Mouse (Mus musculus) brown adipose tissue, adult 24 weeks (tissue): ENCODE data around the gene Ccdc189. TPM values are rescaled to one million over a fixed set of nuclear protein-coding genes. Genes with fewer than 3 reads are reported as not detected.
"Not testable (repeated sequence)": the region's sequence is repeated elsewhere in the genome, so short reads cannot be mapped to it uniquely, and the experiment has no call there.

ENCODE experiments used
- H3K27ac ChIP-seq: fragments of 200-500 bp; replicated peaks from 2 replicates; pipeline ENCODE4 v1.5.1; 2012; ENCODE audit warnings: low read depth, mild to moderate bottlenecking, low read length
- H3K4me1 ChIP-seq: fragments of 200-500 bp; 2 replicates; pipeline ENCODE4 v1.6.1; 2012; ENCODE audit warnings: low read length, mixed read lengths; ENCODE audit not compliant: control insufficient read depth, insufficient read depth, insufficient read length
- H3K4me3 ChIP-seq: fragments of 200-500 bp; 2 replicates; pipeline ENCODE4 v1.5.1; 2012; ENCODE audit warnings: low read depth, mild to moderate bottlenecking, low read length, moderate library complexity; ENCODE audit not compliant: insufficient read depth
- polyA plus RNA-seq: library from polyadenylated mRNA; stranded (reverse); fragments of >200 nt; gene quantifications from 2 replicates; pipeline ENCODE4 v1.2.4, GENCODE M21; 2012; ENCODE audit not compliant: missing spikeins, insufficient read depth, insufficient read length

Gene Ccdc189
- 4.5 and 6.0 TPM in 2 replicates for polyA plus RNA-seq

- Histone ChIP-seq H3K27ac (peak within 1 kb of the TSS; percentile 65), H3K4me1 (peaks cover 7% of the 10 kb centered on the region; the same call in 1 of the 2 replicates), H3K4me3 (peak within 1 kb of the TSS; percentile 80)
Measured at GRCm38 (mm10) chr7:127588011-127588871, at the start of gene Ccdc189, which contains the start of gene Rnf40. Ccdc189 (minus strand) TSS chr7:127588595. Rnf40 (plus strand) TSS chr7:127588767.

GRCm38 (mm10) chr7:127636963-127637362, 48.6 kb upstream of the Ccdc189 start:
- Histone ChIP-seq H3K4me1 (peaks cover 7% of the 10 kb centered on the region), H3K4me3 (peak overlapping the region; percentile 77), H3K27ac (no peak overlapping the region)

GRCm38 (mm10) chr7:127631416-127631815, 43.0 kb upstream of the Ccdc189 start:
- no peaks in the 10 kb centered on the region for H3K4me1 ChIP-seq
- no peak overlapping the region for H3K27ac ChIP-seq
- no peak overlapping the region for H3K4me3 ChIP-seq

GRCm38 (mm10) chr7:127628646-127629045, 40.3 kb upstream of the Ccdc189 start:
- Histone ChIP-seq H3K27ac (no peak overlapping the region), H3K4me3 (no peak overlapping the region)

GRCm38 (mm10) chr7:127626471-127626870, 38.1 kb upstream of the Ccdc189 start:
- H3K27ac ChIP-seq, result no peak overlapping the region
- no peak overlapping the region for H3K4me3 ChIP-seq
- H3K4me1 ChIP-seq, result no peaks in the 10 kb centered on the region

More at GRCm38 (mm10) chr7:127628646-127629045, 40.3 kb upstream of the Ccdc189 start:
- no peaks in the 10 kb centered on the region for H3K4me1 ChIP-seq

GRCm38 (mm10) chr7:127626039-127626438, 37.6 kb upstream of the Ccdc189 start:
- H3K4me3 ChIP-seq, result no peak overlapping the region
- no peak overlapping the region for H3K27ac ChIP-seq
- H3K4me1 ChIP-seq, result no peaks in the 10 kb centered on the region

- not testable (repeated sequence) for H3K4me1 ChIP-seq, H3K27ac ChIP-seq, H3K4me3 ChIP-seq
Measured at GRCm38 (mm10) chr7:127618402-127618801, 30.0 kb upstream of the Ccdc189 start.

- Histone ChIP-seq H3K27ac (no peak overlapping the region), H3K4me3 (no peak overlapping the region), H3K4me1 (peaks cover 7% of the 10 kb centered on the region; the same call in 1 of the 2 replicates)
Measured at GRCm38 (mm10) chr7:127617962-127618361, 29.6 kb upstream of the Ccdc189 start.

GRCm38 (mm10) chr7:127616881-127617280, 28.5 kb upstream of the Ccdc189 start:
- Histone ChIP-seq H3K4me3 (no peak overlapping the region), H3K27ac (no peak overlapping the region), H3K4me1 (peaks cover 7% of the 10 kb centered on the region; the same call in 1 of the 2 replicates)

- peaks cover 7% of the 10 kb centered on the region; the same call in 1 of the 2 replicates for H3K4me1 ChIP-seq
- no peak overlapping the region for H3K27ac ChIP-seq
- H3K4me3 ChIP-seq, result no peak overlapping the region; the same call in 1 of the 2 replicates
Measured at GRCm38 (mm10) chr7:127616336-127616735, 27.9 kb upstream of the Ccdc189 start.

- Histone ChIP-seq H3K4me3 (peak within 1 kb of the TSS; percentile 95), H3K27ac (peak within 1 kb of the TSS; percentile 73)
Measured at GRCm38 (mm10) chr7:127614891-127615843, 26.8 kb upstream of the Ccdc189 start, which contains the start of gene Zfp629. Zfp629 (minus strand) TSS chr7:127615797.

GRCm38 (mm10) chr7:127614511-127614890, 26.1 kb upstream of the Ccdc189 start:
- Histone ChIP-seq H3K27ac (peak overlapping the region; percentile 41), H3K4me3 (peak overlapping the region; percentile 95), H3K4me1 (peaks cover 7% of the 10 kb centered on the region; the same call in 1 of the 2 replicates)

More at GRCm38 (mm10) chr7:127614891-127615843, 26.8 kb upstream of the Ccdc189 start, which contains the start of gene Zfp629:
- H3K4me1 ChIP-seq, result peaks cover 7% of the 10 kb centered on the region; the same call in 1 of the 2 replicates

- Histone ChIP-seq H3K4me3 (peak overlapping the region; percentile 95), H3K4me1 (peaks cover 7% of the 10 kb centered on the region; the same call in 1 of the 2 replicates), H3K27ac (peak overlapping the region; percentile 41)
Measured at GRCm38 (mm10) chr7:127614091-127614490, 25.7 kb upstream of the Ccdc189 start.

- peaks cover 7% of the 10 kb centered on the region; the same call in 1 of the 2 replicates for H3K4me1 ChIP-seq
- H3K4me3 ChIP-seq, result peak overlapping the region; percentile 95
- 0 out of 2 replicates have a peak overlapping the region, but pooled peaks have one; percentile 6 for H3K27ac ChIP-seq
Measured at GRCm38 (mm10) chr7:127613501-127613900, 25.1 kb upstream of the Ccdc189 start.
